9 mouse cellular contexts compared by ENCODE assay signal in the genomic region with DNA sequence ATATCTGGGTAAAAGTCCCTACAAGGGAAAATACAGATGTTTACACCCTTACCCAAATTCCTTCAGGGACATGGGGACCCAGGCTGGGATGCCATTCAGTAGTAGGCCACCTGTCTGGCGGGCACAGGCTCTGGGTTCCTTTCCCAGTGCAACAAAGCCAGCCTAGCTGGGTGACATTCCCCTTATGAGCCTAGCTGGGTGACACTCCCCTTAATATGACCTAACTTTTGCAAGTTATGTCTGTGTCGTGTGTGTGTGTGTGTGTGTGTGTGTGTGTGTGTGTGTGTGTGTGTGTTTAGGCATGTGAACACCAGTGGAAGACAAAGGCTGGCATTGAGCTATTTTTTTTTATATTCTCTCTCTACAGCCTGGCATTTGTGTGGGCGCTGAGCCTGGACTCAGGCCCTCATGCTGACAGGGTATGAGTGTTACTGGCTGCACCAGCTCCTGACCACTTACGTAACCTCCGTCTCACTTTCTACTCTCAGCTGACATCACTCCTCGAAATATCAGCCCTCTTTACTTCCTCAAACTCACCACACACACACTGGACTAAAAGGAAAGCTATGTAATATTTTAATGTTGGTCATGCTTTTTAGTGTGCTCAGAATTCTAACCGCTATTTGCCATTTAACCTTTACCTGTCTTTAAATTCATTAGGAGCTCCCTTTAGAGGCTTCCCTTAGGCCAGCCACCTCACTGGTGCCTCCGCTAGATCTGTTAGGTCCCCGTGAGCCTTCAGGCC. TPM values are rescaled to one million over a fixed set of nuclear protein-coding genes. Genes with fewer than 3 reads are reported as not detected.
DNase-seq lines count a peak whose midpoint lies in the region; ATAC-seq and TF ChIP-seq lines count a peak whose summit lies in the region.
"Had no signal": no experiment of that assay in that cellular context is flagged by ENCODE, and none has a peak within 500 bp of the region (broad histone marks: within the 10 kb centered on the region; RNA-seq: fewer than 3 reads in every experiment).

No protein-coding gene starts in this region.

- H3K36me3 ChIP-seq in kidney, adult 2 months (ENCODE audit: control insufficient read depth, insufficient read depth, low read length): no peaks in the 10 kb centered on the region
- H3K36me3 ChIP-seq in heart, embryonic 16.5 days (ENCODE audit: control insufficient read depth, insufficient read depth): no peaks in the 10 kb centered on the region
- no peaks in the 10 kb centered on the region for H3K36me3 ChIP-seq in macrophage (ENCODE audit: inconsistent target)
- H3K36me3 ChIP-seq: hindbrain, embryonic 15.5 days had no signal

- no peak overlapping the region; the same call in 1 of the 2 replicates for H3K27ac ChIP-seq in kidney, adult 2 months (ENCODE audit: insufficient read depth, low read depth, low read length)
- H3K27ac ChIP-seq in heart, embryonic 16.5 days (ENCODE audit: low read length): peak overlapping the region; percentile 42
- H3K27ac ChIP-seq in macrophage: peak overlapping the region; percentile 92
- H3K27ac ChIP-seq: hindbrain, embryonic 15.5 days had no signal

- no peaks in the 10 kb centered on the region for H3K27me3 ChIP-seq in kidney, adult 2 months (replicated peaks; ENCODE audit: control insufficient read depth, insufficient read depth, low read length)
- H3K27me3 ChIP-seq in heart, embryonic 16.5 days (ENCODE audit: control insufficient read depth, insufficient read depth, low read length): no peaks in the 10 kb centered on the region
- H3K27me3 ChIP-seq: hindbrain, embryonic 15.5 days had no signal

- H3K4me3 ChIP-seq in kidney, adult 2 months (ENCODE audit: insufficient read depth, low read depth, low read length): no peak overlapping the region
- H3K4me3 ChIP-seq in heart, embryonic 16.5 days (ENCODE audit: low read length): no peak overlapping the region
- peak overlapping the region; percentile 8; the same call in 1 of the 2 replicates for H3K4me3 ChIP-seq in macrophage (ENCODE audit: inconsistent target)
- H3K4me3 ChIP-seq: hindbrain, embryonic 15.5 days had no signal

- no peaks in the 10 kb centered on the region for H3K9me3 ChIP-seq in heart, embryonic 16.5 days (replicated peaks; ENCODE audit: control insufficient read depth, low read length)
- H3K9me3 ChIP-seq: hindbrain, embryonic 15.5 days had no signal

- H3K4me1 ChIP-seq in kidney, adult 2 months (ENCODE audit: control insufficient read depth, insufficient read depth, low read length): no peaks in the 10 kb centered on the region
- peaks cover 7% of the 10 kb centered on the region for H3K4me1 ChIP-seq in heart, embryonic 16.5 days (ENCODE audit: control insufficient read depth, insufficient read depth, low read length)

- H3K79me2 ChIP-seq in macrophage (ENCODE audit: inconsistent target): no peaks in the 10 kb centered on the region

- DNase-seq in kidney, adult 2 months: peak; percentile 24
- DNase-seq in kidney, postnatal 14 days: no peak
- DNase-seq in NIH3T3 (ENCODE audit: low read depth): peak; percentile 74
- DNase-seq in thymus, adult 18-20 months: no peak
- DNase-seq in embryo, embryonic 9.5 days (ENCODE audit: extremely low spot score): no peak
- no peak for DNase-seq in right cerebral cortex, postnatal 4 days

- WGBS in kidney, adult 2 months: 75% methylated on average over 9 of the region's 9 CpGs
- 53% methylated on average over 9 of the region's 9 CpGs for WGBS in heart, embryonic 16.5 days
- WGBS in macrophage (ENCODE audit: missing documents): 21% methylated on average over 9 of the region's 9 CpGs

- TF ChIP-seq CTCF in kidney, adult 2 months (conservative IDR thresholded peaks at IDR 0.05; ENCODE audit: insufficient read depth, insufficient read length, low read depth, low read length): no peak

- peak; percentile 49 for ATAC-seq in heart, embryonic 16.5 days (replicated peaks; ENCODE audit: extremely low read depth, insufficient read depth, low FRiP score)

- TF ChIP-seq POLR2A in kidney, adult 2 months (IDR thresholded peaks at IDR 0.05; ENCODE audit: low read depth, low read length): no peak

- peak overlapping the region; percentile 38; the same call in 1 of the 2 replicates for H3K9ac ChIP-seq in heart, embryonic 16.5 days (ENCODE audit: low read length)
- H3K9ac ChIP-seq: hindbrain, embryonic 15.5 days had no signal

- no peak overlapping the region for H3K4me2 ChIP-seq in heart, embryonic 16.5 days (ENCODE audit: low read depth, low read length)
- H3K4me2 ChIP-seq: hindbrain, embryonic 15.5 days had no signal

RNA-seq across cellular contexts. Expression of a gene that starts 5.8 kb away (rescaled TPM):
- 0.20 and 4.0 TPM in 2 replicates for polyA plus RNA-seq in kidney, adult 2 months (2012; rRNA removed)
- 0.17 and 0.35 TPM in 2 replicates for polyA plus RNA-seq in heart, embryonic 16.5 days (2015; fragmentation: Nextera tagmentation; extraction: Ambion mirVana)
- total RNA-seq in macrophage (2018; cell fraction: chromatin; rRNA removed): not detected
- total RNA-seq in macrophage (2018; cell fraction: cytosol; rRNA removed): under 1 TPM in 13 of 26 experiments, not detected in 13; 0.03 to 0.39 (median 0.07) TPM
- under 1 TPM in 3 of 26 experiments, not detected in 23; 0.17 to 0.29 (median 0.21) TPM for total RNA-seq in macrophage (2018; cell fraction: nucleus; rRNA removed)
- 0.09 TPM in 1 of 3 replicates, not detected in the others for polyA plus RNA-seq in macrophage (2018)
- polyA plus RNA-seq: hindbrain, embryonic 15.5 days had no signal

RNA-seq across cellular contexts. Expression of a gene that starts 37.2 kb away (rescaled TPM):
- polyA plus RNA-seq in kidney, adult 2 months (2012; rRNA removed): 18.1 and 20.8 TPM in 2 replicates
- 9.2 and 10.5 TPM in 2 replicates for polyA plus RNA-seq in heart, embryonic 16.5 days (2015; fragmentation: Nextera tagmentation; extraction: Ambion mirVana)
- 100 to 1,000 TPM in 25 of 26 experiments, 10 to 100 TPM in 1; 97.4 to 201 (median 127) TPM for total RNA-seq in macrophage (2018; cell fraction: chromatin; rRNA removed)
- total RNA-seq in macrophage (2018; cell fraction: cytosol; rRNA removed): 100 to 1,000 TPM; 103 to 169 (median 130) TPM
- 100 to 1,000 TPM; 122 to 185 (median 135) TPM for total RNA-seq in macrophage (2018; cell fraction: nucleus; rRNA removed)
- polyA plus RNA-seq in macrophage (2018): 72.2 to 89.3 TPM (median 77.9 TPM) in 3 replicates

Comparison
In these comparisons a context has a peak if more than half of its experiments do, and no peak if none do; other contexts are left out.
1. DNase-seq: peak in kidney, adult 2 months (single experiment) and NIH3T3 (single experiment); none in kidney, postnatal 14 days (single experiment), thymus, adult 18-20 months (0 of 2), embryo, embryonic 9.5 days (single experiment) and right cerebral cortex, postnatal 4 days (single experiment).